Mouse (Mus musculus): Measurements from ENCODE around the gene Skil.

- no peak for TF ChIP-seq CTCF (conservative IDR thresholded peaks at IDR 0.05 in 1 of 2, IDR thresholded peaks at IDR 0.05 in 1 of 2; ENCODE audit: low read depth in 2 of 2, low read length in 2 of 2)
- no peak for TF ChIP-seq MXI1 (IDR thresholded peaks at IDR 0.05; ENCODE audit: low read depth, low read length)
- no peak for TF ChIP-seq USF1 (IDR thresholded peaks at IDR 0.05; ENCODE audit: low read depth, low read length)
- TF ChIP-seq ZMIZ1 (IDR thresholded peaks at IDR 0.05; ENCODE audit: low read depth, low read length) = no peak
- TF ChIP-seq HCFC1 (IDR thresholded peaks at IDR 0.05; ENCODE audit: low read depth, low read length) = no peak
- TF ChIP-seq ZC3H11A (IDR thresholded peaks at IDR 0.05; ENCODE audit: low read depth, low read length) = no peak
- no peak for TF ChIP-seq MYC (IDR thresholded peaks at IDR 0.05; ENCODE audit: low read depth, low read length)
- no peak for TF ChIP-seq ZKSCAN1 (IDR thresholded peaks at IDR 0.05; ENCODE audit: borderline replicate concordance, low read depth, low read length)
- TF ChIP-seq USF2 (conservative IDR thresholded peaks at IDR 0.05; ENCODE audit: low read depth, low read length) = no peak
- TF ChIP-seq MEF2A (IDR thresholded peaks at IDR 0.05; ENCODE audit: borderline replicate concordance, low read depth, low read length) = no peak
- no peak for TF ChIP-seq UBTF (IDR thresholded peaks at IDR 0.05; ENCODE audit: low read depth, low read length)
- TF ChIP-seq ELF1 (IDR thresholded peaks at IDR 0.05; ENCODE audit: low read depth, low read length) = no peak
- no peak for TF ChIP-seq ETS1 (conservative IDR thresholded peaks at IDR 0.05; ENCODE audit: low read depth, low read length)
These were observed 1.7 kb upstream of the Skil start for GRCm38 (mm10) chr3:31093196-31093595.
